Mouse (Mus musculus) erythroid progenitor cell, adult 5-6 weeks (primary cell): ENCODE measurements around the gene Papss2. TPM values are rescaled to one million over a fixed set of nuclear protein-coding genes. Genes with fewer than 3 reads are reported as not detected.

Experiments
- ATAC-seq: replicated peaks from 2 replicates; pipeline ENCODE4 v1.8.0; 2016; ENCODE audit warnings: moderate number of reproducible peaks, mild to moderate bottlenecking, moderate TSS enrichment, inconsistent platforms; ENCODE audit not compliant: poor library complexity, low FRiP score, severe bottlenecking
- total RNA-seq, 2 experiments: library from RNA; stranded (forward) in 1 of 2; stranded (reverse) in 1 of 2; fragments of 150-400 nt in 1 of 2; fragments of 186-747, 209-891 nt in 1 of 2; gene quantifications; 2 replicates each; pipeline versions ENCODE4 v1.2.3 to v1.2.4; 2015 to 2017; ENCODE audit warnings: low replicate concordance in 2 of 2

Papss2 gene
- total RNA-seq (2015; ENCODE audit: low replicate concordance) (1.4 and 6.3 TPM in 2 replicates), total RNA-seq (2017; ENCODE audit: low replicate concordance) (1.7 and 3.4 TPM in 2 replicates)

DNA sequence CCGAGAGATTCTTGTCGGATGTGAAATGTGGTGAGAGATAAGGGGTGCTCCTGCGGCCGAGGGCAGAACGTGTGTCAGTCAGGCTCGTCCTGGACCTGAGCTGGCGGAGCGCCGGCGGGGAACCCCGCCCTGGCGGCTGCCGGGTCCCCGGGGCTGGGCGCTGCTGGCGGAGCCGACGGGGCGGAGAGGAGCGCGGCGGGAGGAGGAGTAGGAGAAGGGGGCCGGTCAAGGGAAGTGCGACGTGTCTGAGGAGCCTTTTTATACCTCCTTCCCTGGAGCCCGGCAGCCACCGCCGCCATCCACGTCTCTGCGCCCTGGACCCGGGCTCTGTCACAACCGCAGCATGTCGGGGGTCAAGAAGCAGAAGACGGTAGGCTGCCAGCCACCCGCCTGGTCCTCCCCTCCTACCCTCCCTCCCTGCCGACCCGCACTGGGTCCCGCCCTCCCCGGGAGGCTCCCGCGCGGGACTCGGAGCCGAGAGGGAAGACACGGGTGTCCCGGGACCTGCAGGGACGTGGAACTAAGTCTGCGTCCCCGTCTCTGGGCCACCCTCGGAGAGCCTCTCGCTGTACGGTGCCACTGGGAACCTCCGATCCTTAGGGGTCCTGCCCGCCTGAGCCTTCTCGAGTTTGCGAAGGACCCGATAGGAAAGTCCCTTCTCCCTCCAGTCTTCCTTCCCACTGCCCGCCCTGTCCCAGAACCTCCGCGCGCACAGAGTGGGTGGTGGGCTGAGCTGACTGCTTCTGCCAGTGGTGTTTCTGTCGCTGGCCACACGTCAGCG lies at the start of gene Papss2:
Papss2 (plus strand) TSS at position 285 of the 781 bp plus-strand sequence.
- ATAC-seq = peak; percentile 83

DNA sequence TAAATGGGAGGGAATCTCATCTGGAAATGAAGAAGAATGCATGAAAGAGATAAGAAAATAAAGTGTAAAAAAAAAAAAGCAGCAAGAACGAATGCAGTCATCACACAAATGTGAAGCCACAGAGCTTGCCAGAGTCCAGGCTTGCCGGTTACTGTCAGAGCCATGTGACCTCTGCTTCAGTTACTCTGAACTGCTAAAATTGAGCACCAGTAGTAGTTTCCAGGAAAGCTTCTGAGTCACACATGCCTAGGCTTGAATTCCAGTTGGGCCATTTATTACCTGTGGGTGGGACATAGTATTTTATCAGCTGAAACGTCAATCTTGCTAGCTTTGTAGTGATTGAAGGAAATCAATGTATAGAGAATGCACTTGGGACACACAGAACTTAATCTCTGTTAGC lies 48.2 kb upstream of the Papss2 start:
- no peak for ATAC-seq

DNA sequence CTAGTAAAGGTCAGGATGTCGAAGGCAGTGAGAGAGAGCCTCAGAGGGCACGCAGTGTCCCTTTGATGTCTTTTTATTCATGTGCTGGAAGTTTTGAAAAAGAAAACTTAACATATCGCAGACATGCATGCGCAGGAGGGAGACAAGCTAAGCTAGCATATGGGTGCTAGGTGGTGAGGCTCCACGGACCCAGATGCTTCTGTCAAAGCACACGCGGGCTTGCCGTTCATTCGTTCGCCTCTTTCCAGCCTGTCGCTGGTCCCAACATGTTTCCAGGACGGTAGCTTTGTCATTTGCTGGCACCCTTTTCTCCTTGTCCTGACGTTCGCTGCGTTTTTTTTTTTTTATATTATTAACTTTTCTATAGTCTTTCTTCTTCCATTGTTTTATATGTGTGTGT lies 47.4 kb upstream of the Papss2 start:
- ATAC-seq = no peak

DNA sequence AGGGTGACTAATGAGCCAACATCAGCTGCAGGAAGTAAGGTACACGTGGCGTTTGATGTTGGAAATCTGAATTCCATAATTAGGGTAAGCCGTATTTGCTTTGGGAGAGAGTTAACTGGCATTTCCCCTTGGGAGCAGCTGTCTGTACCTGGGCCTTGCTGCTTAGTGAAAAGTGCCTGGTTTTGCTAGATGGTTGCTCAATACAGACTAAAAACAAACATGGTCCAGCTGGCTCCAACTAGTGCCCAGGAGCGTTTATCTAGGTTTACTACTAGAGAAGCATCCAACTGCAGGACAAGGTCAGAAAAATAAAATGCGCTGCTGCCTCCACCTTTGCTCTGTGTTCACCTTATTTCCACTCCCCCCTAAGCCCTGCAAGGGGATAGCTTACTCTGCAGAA lies 45.1 kb upstream of the Papss2 start:
- ATAC-seq = no peak

DNA sequence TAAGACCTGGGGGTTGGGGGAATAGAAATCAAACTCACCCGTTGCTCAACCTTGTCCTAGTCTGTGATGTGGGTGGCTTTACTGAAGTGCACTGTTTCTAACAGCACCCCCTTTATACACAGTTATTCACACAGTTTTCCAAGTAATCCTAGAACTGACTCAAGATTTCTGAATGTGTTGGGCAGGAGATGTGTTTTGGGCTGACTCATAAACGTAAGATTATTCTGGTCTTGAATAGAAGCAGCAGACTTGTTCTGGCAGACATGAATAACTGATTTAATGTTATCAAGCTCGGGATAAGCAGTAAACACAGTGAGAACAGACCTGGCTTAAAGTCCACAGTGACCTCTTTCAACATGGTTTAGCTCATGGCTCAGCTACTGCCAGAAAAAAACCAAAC lies 44.1 kb upstream of the Papss2 start:
- ATAC-seq = no peak

DNA sequence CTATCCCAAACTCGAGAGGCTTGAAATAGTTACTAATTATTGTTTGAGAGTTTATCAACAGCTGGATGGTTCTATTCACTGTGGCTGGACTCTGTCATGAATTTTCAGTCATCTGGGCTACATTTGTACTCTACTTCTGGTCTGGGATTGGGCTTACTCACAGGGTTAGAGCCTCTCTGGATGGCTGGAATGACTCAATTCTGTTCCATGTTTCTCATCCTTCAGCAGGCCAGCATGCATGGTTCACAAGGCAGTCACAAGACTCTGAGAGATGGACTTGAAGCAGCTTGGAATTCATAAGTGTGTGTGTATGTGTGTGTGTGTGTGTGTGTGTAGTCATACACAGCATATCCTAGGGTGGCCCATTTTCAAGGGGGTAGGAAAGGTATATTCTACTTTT lies 43.5 kb upstream of the Papss2 start:
- ATAC-seq = no peak

DNA sequence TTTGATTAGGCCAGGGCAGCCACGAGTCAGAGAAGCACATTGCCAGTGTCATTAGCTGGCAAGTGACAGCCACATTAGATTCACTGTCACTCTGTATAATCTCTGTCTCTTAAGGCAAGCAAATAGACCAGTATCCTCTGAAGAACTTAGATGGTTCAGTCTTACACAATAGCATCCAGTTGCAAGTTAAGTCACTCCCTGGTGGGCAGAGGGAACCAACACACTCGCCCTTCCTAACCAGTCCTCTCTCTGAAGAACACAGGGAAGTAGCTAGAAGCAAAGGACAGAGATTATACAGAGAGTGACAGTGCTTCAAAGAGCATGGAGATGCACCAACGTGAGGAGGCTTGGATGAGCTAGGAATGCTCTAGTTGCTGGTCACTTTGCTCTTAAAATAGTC lies 42.3 kb upstream of the Papss2 start:
- no peak for ATAC-seq

DNA sequence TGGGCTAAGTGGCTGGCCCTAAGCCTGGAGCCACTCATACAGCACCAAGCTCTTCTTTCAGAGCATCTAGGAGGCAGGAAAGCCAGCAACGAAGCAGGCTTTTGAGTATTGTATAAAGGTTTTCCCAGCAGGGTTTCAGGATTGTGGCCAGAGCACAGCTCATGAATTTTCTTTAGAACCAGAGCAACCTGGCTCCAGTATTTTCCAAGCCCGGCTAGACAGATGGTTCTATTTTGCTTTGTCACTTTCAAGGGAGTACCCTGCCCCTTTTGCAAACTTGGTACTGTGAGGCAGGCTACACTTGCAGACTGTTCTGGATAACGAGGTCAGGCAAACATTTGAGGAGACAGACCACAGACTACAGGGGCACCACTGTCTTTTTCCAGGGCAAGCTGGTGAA lies 40.3 kb upstream of the Papss2 start:
- no peak for ATAC-seq

DNA sequence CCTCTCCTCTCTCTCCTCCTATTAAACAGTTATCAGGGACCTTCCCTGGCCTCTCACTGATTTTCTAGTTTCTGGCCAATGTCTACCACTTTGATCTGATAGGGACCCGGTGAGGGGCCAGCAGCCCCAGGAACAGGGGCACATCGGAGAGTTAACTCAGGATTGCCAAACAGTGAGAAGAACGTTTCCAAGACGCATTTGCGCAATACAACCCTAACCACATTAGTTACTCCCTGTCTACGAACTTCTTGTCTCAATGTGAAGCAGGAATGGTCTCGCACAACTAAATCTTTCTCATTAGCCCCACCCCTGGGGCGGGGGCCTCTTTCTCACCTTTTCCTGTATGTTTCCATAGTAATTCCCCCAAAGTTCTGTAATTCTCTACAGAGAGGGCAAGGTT lies 28.6 kb upstream of the Papss2 start:
- no peak for ATAC-seq

DNA sequence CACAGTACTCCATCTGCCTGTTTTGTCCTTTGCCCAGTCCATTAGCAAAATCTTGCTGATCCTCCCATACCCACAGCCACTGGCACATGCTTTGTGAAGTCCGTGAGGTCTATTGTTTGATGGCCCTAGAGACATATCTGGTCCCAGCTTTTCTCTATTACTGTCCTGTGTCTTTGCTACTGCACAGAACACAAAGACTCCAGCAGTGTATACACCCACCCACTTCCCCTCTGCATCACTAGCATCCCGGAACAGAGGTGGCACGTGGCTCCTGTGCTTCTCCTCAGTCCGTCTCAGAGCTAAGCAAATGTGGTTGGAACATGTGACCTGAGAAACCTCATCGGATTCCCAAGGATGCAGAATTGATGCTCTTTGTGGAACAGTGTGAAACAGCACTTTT lies 28.1 kb upstream of the Papss2 start:
- ATAC-seq = no peak

DNA sequence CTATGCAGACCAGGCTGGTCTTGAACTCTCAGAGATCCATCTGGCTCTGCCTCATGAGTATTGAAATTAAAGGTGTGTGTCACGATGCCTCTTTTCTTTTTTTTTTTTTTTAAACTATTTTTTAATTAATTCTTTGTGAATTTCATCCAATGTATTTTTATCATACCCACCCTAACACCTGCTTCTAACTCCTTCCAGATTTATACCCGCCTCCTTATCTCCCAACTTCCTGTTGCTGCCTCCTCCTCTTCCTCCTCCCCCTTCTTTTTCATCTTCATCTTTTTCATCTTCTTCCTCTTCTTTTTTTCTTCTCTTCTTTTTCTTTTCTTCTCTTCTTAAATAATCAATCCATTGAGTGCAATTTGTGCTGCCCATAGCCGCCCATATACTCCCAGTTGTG lies 27.1 kb upstream of the Papss2 start:
- no peak for ATAC-seq

DNA sequence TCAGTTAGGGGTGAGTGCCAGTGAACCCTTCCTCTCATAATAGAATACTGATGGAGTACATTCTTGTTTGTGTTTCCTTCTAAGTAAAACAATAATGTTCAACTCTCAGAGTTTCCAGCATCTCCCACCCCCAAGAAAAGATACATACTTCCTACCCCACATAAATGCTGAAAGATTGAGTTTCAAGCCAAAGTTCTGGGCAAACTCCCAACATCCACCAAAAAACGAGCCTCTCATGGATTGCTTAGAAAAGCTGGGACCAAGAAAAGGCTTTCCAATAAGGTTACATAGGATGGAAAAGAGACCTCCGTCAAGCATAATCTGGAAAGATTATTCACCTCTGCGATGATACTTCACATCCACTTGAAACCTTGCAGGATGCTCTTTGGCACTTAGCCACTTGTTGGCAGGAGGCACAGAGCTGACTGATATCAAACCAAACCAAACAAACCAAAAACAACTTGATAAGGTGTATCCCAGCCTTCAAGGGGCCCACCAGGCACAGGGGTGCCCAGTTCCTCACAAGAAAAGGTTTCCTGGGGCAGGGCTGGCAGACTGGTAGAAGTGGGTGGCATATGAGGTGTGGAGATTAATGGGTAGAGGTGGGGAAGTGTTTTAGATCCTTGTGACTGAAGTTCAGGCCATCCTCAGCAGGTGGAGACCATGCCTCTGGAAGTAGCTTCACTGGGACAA lies 26.5 kb upstream of the Papss2 start:
- ATAC-seq = peak; percentile 71

DNA sequence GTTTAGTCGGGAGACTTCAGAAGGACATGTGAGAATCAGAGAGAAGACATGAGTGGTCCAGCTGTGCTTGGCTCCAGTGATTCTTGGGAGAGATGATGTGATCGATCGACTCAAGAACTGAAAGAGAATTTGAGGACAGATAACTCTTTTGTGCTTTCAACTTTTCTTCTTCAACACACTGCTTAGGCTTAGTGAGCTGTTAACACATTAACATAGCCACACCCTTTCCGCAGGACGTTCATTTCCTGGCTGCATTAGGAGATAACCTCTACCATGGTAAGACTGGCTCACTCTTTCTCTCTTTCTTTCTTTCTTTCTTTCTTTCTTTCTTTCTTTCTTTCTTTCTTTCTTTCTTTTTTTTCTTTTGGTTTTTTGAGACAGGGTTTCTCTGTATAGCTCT lies 25.9 kb upstream of the Papss2 start:
- ATAC-seq = peak; percentile 84

DNA sequence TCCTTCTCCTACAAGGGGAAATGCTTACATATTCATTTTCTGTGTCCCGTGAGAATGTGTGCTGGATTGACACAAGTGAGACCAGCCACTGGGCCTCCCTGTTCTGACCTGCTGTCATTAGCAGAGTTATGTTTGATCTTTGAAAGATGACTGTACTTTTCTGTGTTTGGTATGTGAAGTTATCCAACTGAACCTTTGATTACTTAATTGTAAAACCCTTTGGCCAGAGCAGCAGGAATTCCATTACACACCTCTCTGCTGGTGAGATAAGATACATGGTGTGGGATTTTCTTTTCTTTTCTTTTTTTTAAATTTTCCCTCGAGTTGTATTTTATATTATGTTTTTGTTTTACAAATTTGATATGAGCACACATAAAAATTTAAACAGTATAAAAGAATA lies 23.4 kb upstream of the Papss2 start:
- ATAC-seq = no peak

DNA sequence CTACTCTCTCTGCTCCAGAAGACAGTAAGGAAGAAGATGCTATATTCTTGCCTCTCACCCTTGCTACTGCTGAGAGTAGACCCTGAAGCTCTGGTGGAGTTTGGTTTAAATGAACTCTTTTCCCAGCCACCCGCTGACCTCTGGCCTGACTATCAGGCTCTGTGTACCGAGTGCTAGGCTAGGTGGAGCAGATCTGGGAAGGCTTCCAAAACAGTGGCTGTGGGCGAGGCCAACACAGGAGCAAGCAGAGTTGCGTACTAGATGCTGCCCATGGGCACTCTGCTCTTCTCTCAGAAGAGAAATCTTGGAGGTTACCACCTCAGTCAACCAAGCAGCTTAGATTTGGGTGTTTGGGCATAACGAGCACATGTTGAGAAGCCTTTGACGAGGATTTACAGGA lies 22.3 kb upstream of the Papss2 start:
- ATAC-seq = no peak; the same call in 1 of the 2 replicates

DNA sequence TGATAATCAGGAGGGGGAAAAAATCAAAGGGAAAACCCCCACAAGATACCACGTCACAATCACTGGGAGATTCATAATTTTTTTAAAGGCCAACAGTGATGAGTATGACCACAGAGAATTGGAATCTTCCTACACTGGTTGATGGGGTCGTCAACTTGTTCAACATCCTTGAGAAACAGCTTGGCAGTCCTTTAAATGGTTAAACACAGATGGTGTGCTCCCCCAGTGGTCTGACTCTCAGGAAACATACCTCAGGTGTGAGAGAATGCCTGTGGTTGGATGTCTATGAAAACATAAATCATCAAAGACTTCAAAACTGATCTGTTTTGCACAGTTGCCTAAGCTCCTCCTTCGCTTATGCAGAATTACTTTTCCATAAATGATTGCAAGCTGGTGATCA lies 20.7 kb upstream of the Papss2 start:
- ATAC-seq = no peak

DNA sequence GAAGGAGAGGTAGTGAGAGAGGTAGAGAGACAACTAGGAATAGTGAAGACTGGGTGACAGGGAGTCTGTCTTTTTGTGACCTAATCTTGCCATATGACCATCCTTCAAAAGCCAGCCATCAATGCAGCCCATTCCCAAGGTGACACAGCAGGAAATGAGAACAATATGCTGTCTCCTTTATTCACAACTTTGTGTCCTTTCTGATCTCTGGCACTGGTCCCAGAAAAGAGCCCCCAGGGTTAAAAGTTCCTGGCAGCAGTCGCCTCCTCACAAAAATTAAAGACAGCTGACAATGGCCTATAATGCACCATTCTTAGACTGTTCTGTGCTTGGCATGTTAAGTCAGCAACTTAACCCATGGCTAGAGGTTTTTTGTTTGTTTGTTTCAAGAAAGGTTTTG lies 17.8 kb upstream of the Papss2 start:
- no peak for ATAC-seq

DNA sequence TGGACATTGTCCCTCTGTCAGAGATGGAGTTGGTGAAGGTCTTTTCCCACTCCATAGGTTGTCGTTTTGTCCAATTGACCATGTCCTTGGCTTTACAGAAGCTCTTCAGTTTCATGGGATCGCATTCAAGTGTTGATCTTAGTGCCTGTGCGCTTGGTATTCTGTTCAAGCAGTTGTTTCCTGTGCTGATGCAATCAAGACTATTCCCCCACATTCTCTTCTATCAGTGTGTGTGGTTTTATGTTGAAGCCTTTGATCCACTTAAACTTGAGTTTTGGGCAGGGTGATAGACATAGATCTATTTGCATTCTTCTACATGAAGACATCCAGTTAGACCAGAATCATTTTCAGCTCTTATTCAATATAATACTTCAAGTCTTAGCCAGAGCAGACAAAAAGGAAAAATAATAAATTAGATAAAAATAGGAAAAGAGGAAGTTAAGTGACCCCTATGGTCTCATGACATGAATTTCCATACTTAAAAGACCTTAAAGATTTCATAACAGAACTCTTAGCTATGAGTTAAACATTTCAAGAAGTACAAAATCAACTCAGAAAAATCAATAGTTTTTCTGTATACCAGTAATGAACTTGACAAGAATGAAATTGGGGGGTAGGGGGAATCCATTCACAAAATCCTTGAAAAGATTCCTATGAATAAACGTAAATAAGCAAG lies 12.4 kb upstream of the Papss2 start:
- ATAC-seq = no peak

DNA sequence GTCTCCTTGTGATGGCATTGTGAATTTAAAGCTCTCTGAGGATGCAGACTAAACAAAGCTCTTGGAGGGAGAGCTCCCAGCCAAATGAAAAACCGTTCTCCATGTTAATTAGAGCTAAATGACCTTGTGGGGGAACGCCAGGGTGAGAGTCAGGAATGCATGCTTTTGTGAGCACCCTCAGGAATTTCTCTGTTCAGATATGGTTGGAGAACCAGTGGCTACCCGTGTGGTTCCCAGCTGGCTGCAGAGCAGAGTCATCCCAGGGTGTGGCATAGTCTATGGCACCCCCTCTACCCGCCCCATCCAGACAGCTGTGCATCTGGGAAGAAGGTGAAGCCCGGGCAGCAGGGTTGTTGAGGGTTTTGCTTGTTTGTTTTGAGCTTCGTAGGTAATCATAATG lies 7.9 kb upstream of the Papss2 start:
- no peak for ATAC-seq

DNA sequence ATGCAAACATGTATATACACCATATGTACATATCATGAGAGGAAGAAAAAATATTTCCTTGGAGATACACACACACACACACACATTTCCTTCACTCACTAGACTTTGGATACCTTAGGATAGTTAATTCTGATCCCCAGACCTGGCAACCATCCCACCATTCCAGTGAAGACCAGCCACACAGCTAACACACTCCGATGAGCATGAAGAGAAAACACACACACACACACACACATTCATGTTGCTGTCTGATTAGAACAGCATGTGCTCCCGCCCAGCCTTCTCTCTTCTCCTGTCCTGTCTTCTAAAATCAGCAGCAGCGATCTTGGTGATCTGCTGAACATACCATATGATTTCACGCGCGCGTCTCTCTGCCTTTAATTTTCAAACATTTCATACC lies 2.8 kb upstream of the Papss2 start:
- no peak for ATAC-seq

DNA sequence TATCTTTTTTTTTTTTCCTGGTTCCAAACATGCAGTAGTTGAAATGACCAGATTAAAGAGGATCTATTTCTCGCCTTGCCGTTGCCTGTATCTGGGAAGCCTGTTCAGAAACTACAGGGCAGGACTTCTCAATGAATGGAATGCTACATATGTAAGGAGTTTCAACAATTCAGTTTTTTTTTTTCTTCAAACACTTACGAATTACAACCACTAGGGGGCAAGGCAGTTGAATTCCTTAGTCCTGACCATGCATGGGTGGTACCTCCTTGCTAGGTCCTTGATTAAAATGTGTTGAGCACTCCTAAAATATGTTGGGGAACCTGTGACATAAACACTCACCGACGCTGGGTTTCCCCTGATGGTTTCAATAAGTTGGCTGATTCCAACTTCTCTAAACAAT lies 1.7 kb upstream of the Papss2 start:
- ATAC-seq = no peak
